Mouse (Mus musculus) spleen, adult 2 months (tissue): ENCODE results near the gene Spocd1.

Source experiments
- CTCF ChIP-seq: fragments of 200-500 bp; IDR thresholded peaks from 2 replicates; pipeline ENCODE4 v1.5.1; 2011; ENCODE audit warnings: mild to moderate bottlenecking, inconsistent platforms; ENCODE audit not compliant: insufficient read depth, insufficient read length, insufficient replicate concordance; ENCODE audit errors: extremely low read depth
- POLR2A ChIP-seq: fragments of 200-500 bp; IDR thresholded peaks from 2 replicates; pipeline ENCODE4 v1.6.1; 2011; ENCODE audit warnings: low read depth, low read length, inconsistent platforms

DNA sequence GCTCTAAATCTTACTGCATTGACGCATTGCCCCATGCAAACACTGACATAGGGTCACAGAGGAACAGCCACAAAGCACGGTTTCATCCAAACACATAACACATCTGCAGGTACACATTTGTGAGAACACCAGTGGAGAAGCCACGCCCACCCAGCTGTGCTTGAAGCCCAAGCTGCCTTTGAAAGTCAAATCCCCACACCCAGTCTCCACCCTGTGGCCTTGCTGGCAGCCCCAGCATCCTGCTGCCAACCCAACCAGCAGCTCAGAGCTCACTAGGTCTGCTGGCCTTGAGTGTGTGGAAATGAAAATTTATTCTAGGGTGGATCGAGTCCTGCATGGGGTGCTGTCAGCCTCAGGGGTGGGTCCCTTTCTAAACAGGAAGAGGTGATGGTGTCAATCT, 48.2 kb downstream of the Spocd1 start:
- TF ChIP-seq POLR2A (no peak), CTCF (no peak)
